Mouse (Mus musculus) kidney, adult 9 months (tissue): ENCODE measurements around the gene S1pr5.
"Not testable (repeated sequence)": the region's sequence is repeated elsewhere in the genome, so short reads cannot be mapped to it uniquely, and the experiment has no call there.

Experiments
- DNase-seq: peaks from one replicate; pipeline ENCODE4 v3.0.0; 2022

S1pr5 gene

GRCm38 (mm10) chr9:21198960-21199359 lies 49.3 kb downstream of the S1pr5 start:
- no peak for DNase-seq

GRCm38 (mm10) chr9:21197981-21198380 lies 50.3 kb downstream of the S1pr5 start:
- no peak for DNase-seq

- no peak for DNase-seq
These were observed 51.5 kb downstream of the S1pr5 start for GRCm38 (mm10) chr9:21196521-21197433.

- DNase-seq = not testable (repeated sequence)
These were observed 52.3 kb downstream of the S1pr5 start for GRCm38 (mm10) chr9:21195736-21196505.

- DNase-seq = no peak
These were observed 53.3 kb downstream of the S1pr5 start for GRCm38 (mm10) chr9:21194787-21195493.

GRCm38 (mm10) chr9:21193786-21194185 lies 54.5 kb downstream of the S1pr5 start:
- DNase-seq = no peak
